Mouse (Mus musculus): ENCODE data around the gene Nabp1. TPM values are rescaled to one million over a fixed set of nuclear protein-coding genes. Genes with fewer than 3 reads are reported as not detected.
A peak's percentile ranks its signal among the peaks of the same experiment; 100 is the strongest.

The Nabp1 gene
- polyA plus RNA-seq, 1 experiment from 2014 or later = 14.5 TPM

- no peaks in the 10 kb centered on the region for H3K27me3 ChIP-seq (ENCODE audit: control insufficient read depth, insufficient read depth, low read length)
- H3K9me3 ChIP-seq (ENCODE audit: control insufficient read depth, low read length) = no peaks in the 10 kb centered on the region
- no peaks in the 10 kb centered on the region for H3K36me3 ChIP-seq (ENCODE audit: control insufficient read depth, insufficient read depth, low read length)
- WGBS = under 1% methylated on average over 25 of the region's 25 CpGs
- peak overlapping the region; percentile 57 for H3K4me3 ChIP-seq (ENCODE audit: low read length)
- ATAC-seq (ENCODE audit: low FRiP score, low TSS enrichment) = peak; percentile 37
- H3K9ac ChIP-seq (ENCODE audit: low read depth, low read length) = peak overlapping the region; percentile 70
- no peak overlapping the region for H3K27ac ChIP-seq (ENCODE audit: low read depth, low read length)
- no peaks in the 10 kb centered on the region for H3K4me1 ChIP-seq (ENCODE audit: control insufficient read depth, insufficient read depth, low read length)
- peak overlapping the region; percentile 95 for H3K4me2 ChIP-seq (replicated peaks; ENCODE audit: low read depth, low read length)
These were observed 556 bp downstream of the Nabp1 start for GRCm38 (mm10) chr1:51477656-51478081.

DNA sequence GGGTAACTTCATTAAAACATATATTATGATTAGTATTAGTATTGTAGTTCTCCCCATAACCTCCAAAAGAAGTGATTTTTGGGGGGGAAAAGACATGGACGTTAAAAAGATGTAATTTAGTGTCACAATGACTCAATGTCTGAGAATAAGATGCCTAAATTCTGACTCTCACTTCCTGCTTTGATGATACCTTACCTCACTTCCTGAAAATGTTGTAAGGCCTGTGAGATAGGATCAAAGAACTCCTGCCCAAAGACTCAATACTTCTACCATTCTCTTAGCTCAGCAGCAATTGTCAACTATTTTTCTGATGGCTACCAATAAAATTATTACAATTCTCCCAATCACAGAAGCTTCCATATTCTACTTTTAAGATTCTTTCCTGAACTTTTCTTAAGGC lies 1.8 kb downstream of the Nabp1 start:
- no peaks in the 10 kb centered on the region for H3K27me3 ChIP-seq (ENCODE audit: control insufficient read depth, insufficient read depth, low read length)

DNA sequence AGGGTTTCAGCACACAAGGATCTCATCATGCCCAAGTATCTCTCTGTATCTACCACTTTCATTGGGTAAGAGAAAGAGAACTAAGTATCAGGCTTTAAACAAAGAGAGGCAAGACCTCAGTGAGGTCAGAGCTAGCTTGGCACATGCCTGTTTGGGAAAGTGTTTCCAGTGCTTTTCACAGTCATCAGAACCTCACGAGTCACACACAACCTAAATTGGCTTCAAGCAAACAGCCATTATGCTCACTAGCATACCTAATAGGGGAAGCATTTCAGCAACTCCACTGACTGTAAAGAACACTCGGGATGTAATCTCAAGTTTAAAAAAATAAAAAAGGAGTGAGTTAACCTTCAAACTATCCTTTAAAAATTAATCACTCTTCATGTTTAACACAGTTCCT lies 10.1 kb downstream of the Nabp1 start:
- H3K4me1 ChIP-seq (ENCODE audit: control insufficient read depth, insufficient read depth, low read length) = no peaks in the 10 kb centered on the region
- no peaks in the 10 kb centered on the region; the same call in 1 of the 2 replicates for H3K27me3 ChIP-seq (ENCODE audit: control insufficient read depth, insufficient read depth, low read length)
- no peak overlapping the region for H3K9ac ChIP-seq (ENCODE audit: low read depth, low read length)
- ATAC-seq (ENCODE audit: low FRiP score, low TSS enrichment) = 0 out of 2 replicates have a peak, but pooled peaks have one; percentile 12
- H3K27ac ChIP-seq (ENCODE audit: low read depth, low read length) = no peak overlapping the region
- H3K9me3 ChIP-seq (ENCODE audit: control insufficient read depth, low read length) = no peaks in the 10 kb centered on the region
- peaks cover 4% of the 10 kb centered on the region for H3K36me3 ChIP-seq (ENCODE audit: control insufficient read depth, insufficient read depth, low read length)
- WGBS = 40% methylated on average over 2 of the region's 2 CpGs
- H3K4me3 ChIP-seq (ENCODE audit: low read length) = no peak overlapping the region
- H3K4me2 ChIP-seq (replicated peaks; ENCODE audit: low read depth, low read length) = no peak overlapping the region

More for the DNA sequence above, 1.8 kb downstream of the Nabp1 start:
- H3K9ac ChIP-seq (ENCODE audit: low read depth, low read length) = no peak overlapping the region
- ATAC-seq (ENCODE audit: low FRiP score, low TSS enrichment) = no peak
- no peak overlapping the region for H3K4me2 ChIP-seq (replicated peaks; ENCODE audit: low read depth, low read length)
- H3K9me3 ChIP-seq (ENCODE audit: control insufficient read depth, low read length) = no peaks in the 10 kb centered on the region
- H3K27ac ChIP-seq (ENCODE audit: low read depth, low read length) = no peak overlapping the region
- H3K36me3 ChIP-seq (ENCODE audit: control insufficient read depth, insufficient read depth, low read length) = no peaks in the 10 kb centered on the region
- no peaks in the 10 kb centered on the region for H3K4me1 ChIP-seq (ENCODE audit: control insufficient read depth, insufficient read depth, low read length)
- 61% methylated on average over 1 of the region's 1 CpGs for WGBS
- no peak overlapping the region for H3K4me3 ChIP-seq (ENCODE audit: low read length)

DNA sequence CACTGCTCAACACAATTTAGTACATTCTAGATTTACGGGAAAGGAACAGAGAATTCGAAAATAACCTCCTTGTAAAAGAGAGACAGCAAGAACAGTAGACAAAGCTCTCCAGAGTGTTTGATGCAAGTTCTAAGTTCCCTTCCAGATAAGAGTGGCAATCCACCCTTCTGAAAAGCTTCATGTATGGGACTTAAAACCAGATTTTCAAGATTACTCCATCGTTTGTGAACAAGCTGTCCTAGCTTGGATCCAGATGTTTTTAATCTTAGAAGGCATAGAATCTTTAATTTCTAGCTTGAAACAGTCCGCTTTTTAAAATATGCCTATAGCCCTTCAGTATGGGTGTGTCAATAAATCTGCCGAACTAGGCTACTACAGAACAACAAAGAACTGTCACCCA lies 11.0 kb downstream of the Nabp1 start:
- no peak for ATAC-seq (ENCODE audit: low FRiP score, low TSS enrichment)
- H3K4me3 ChIP-seq (ENCODE audit: low read length) = no peak overlapping the region
- 71% methylated on average over 5 of the region's 5 CpGs for WGBS

GRCm38 (mm10) chr1:51466385-51466784 lies 11.8 kb downstream of the Nabp1 start:
- Histone ChIP-seq H3K4me1 (ENCODE audit: control insufficient read depth, insufficient read depth, low read length) (peaks cover 3% of the 10 kb centered on the region; the same call in 1 of the 2 replicates), H3K27me3 (ENCODE audit: control insufficient read depth, insufficient read depth, low read length) (no peaks in the 10 kb centered on the region; the same call in 1 of the 2 replicates), H3K4me3 (ENCODE audit: low read length) (no peak overlapping the region), H3K4me2 (replicated peaks; ENCODE audit: low read depth, low read length) (no peak overlapping the region), H3K9ac (ENCODE audit: low read depth, low read length) (no peak overlapping the region), H3K36me3 (ENCODE audit: control insufficient read depth, insufficient read depth, low read length) (peaks cover 4% of the 10 kb centered on the region), H3K9me3 (ENCODE audit: control insufficient read depth, low read length) (no peaks in the 10 kb centered on the region), H3K27ac (ENCODE audit: low read depth, low read length) (no peak overlapping the region)
- no peak for ATAC-seq (ENCODE audit: low FRiP score, low TSS enrichment)
- 59% methylated on average over 1 of the region's 1 CpGs for WGBS

More for the DNA sequence above, 11.0 kb downstream of the Nabp1 start:
- Histone ChIP-seq H3K4me2 (replicated peaks; ENCODE audit: low read depth, low read length) (no peak overlapping the region), H3K9me3 (ENCODE audit: control insufficient read depth, low read length) (no peaks in the 10 kb centered on the region), H3K27me3 (ENCODE audit: control insufficient read depth, insufficient read depth, low read length) (no peaks in the 10 kb centered on the region; the same call in 1 of the 2 replicates), H3K36me3 (ENCODE audit: control insufficient read depth, insufficient read depth, low read length) (peaks cover 4% of the 10 kb centered on the region), H3K27ac (ENCODE audit: low read depth, low read length) (no peak overlapping the region), H3K9ac (ENCODE audit: low read depth, low read length) (no peak overlapping the region), H3K4me1 (ENCODE audit: control insufficient read depth, insufficient read depth, low read length) (peaks cover 3% of the 10 kb centered on the region; the same call in 1 of the 2 replicates)

- peaks cover 3% of the 10 kb centered on the region; the same call in 1 of the 2 replicates for H3K4me1 ChIP-seq (ENCODE audit: control insufficient read depth, insufficient read depth, low read length)
- no peak for ATAC-seq (ENCODE audit: low FRiP score, low TSS enrichment)
- no peaks in the 10 kb centered on the region for H3K36me3 ChIP-seq (ENCODE audit: control insufficient read depth, insufficient read depth, low read length)
- H3K9ac ChIP-seq (ENCODE audit: low read depth, low read length) = no peak overlapping the region
- no peak overlapping the region for H3K4me3 ChIP-seq (ENCODE audit: low read length)
- no peaks in the 10 kb centered on the region; the same call in 1 of the 2 replicates for H3K27me3 ChIP-seq (ENCODE audit: control insufficient read depth, insufficient read depth, low read length)
- 38% methylated on average over 2 of the region's 2 CpGs for WGBS
- no peaks in the 10 kb centered on the region for H3K9me3 ChIP-seq (ENCODE audit: control insufficient read depth, low read length)
- H3K4me2 ChIP-seq (replicated peaks; ENCODE audit: low read depth, low read length) = no peak overlapping the region
- no peak overlapping the region for H3K27ac ChIP-seq (ENCODE audit: low read depth, low read length)
These were observed 12.9 kb downstream of the Nabp1 start for GRCm38 (mm10) chr1:51465285-51465684.

GRCm38 (mm10) chr1:51463038-51463437 lies 15.2 kb downstream of the Nabp1 start:
- 34% methylated on average over 5 of the region's 5 CpGs for WGBS
- Histone ChIP-seq H3K4me1 (ENCODE audit: control insufficient read depth, insufficient read depth, low read length) (peaks cover 3% of the 10 kb centered on the region; the same call in 1 of the 2 replicates), H3K4me3 (ENCODE audit: low read length) (no peak overlapping the region), H3K9ac (ENCODE audit: low read depth, low read length) (no peak overlapping the region), H3K36me3 (ENCODE audit: control insufficient read depth, insufficient read depth, low read length) (no peaks in the 10 kb centered on the region), H3K9me3 (ENCODE audit: control insufficient read depth, low read length) (no peaks in the 10 kb centered on the region), H3K27ac (ENCODE audit: low read depth, low read length) (no peak overlapping the region), H3K4me2 (replicated peaks; ENCODE audit: low read depth, low read length) (no peak overlapping the region), H3K27me3 (ENCODE audit: control insufficient read depth, insufficient read depth, low read length) (no peaks in the 10 kb centered on the region; the same call in 1 of the 2 replicates)
- ATAC-seq (ENCODE audit: low FRiP score, low TSS enrichment) = no peak; the same call in 1 of the 2 replicates

- no peaks in the 10 kb centered on the region; the same call in 1 of the 2 replicates for H3K27me3 ChIP-seq (ENCODE audit: control insufficient read depth, insufficient read depth, low read length)
- 0 out of 2 replicates have a peak, but pooled peaks have one; percentile 20 for ATAC-seq (ENCODE audit: low FRiP score, low TSS enrichment)
- H3K4me2 ChIP-seq (replicated peaks; ENCODE audit: low read depth, low read length) = no peak overlapping the region
- no peaks in the 10 kb centered on the region for H3K36me3 ChIP-seq (ENCODE audit: control insufficient read depth, insufficient read depth, low read length)
- no peaks in the 10 kb centered on the region for H3K9me3 ChIP-seq (ENCODE audit: control insufficient read depth, low read length)
- peaks cover 3% of the 10 kb centered on the region; the same call in 1 of the 2 replicates for H3K4me1 ChIP-seq (ENCODE audit: control insufficient read depth, insufficient read depth, low read length)
- H3K27ac ChIP-seq (ENCODE audit: low read depth, low read length) = no peak overlapping the region
- no peak overlapping the region for H3K4me3 ChIP-seq (ENCODE audit: low read length)
- no peak overlapping the region for H3K9ac ChIP-seq (ENCODE audit: low read depth, low read length)
- 74% methylated on average over 10 of the region's 10 CpGs for WGBS
These were observed 19.3 kb downstream of the Nabp1 start for GRCm38 (mm10) chr1:51458731-51459450.

DNA sequence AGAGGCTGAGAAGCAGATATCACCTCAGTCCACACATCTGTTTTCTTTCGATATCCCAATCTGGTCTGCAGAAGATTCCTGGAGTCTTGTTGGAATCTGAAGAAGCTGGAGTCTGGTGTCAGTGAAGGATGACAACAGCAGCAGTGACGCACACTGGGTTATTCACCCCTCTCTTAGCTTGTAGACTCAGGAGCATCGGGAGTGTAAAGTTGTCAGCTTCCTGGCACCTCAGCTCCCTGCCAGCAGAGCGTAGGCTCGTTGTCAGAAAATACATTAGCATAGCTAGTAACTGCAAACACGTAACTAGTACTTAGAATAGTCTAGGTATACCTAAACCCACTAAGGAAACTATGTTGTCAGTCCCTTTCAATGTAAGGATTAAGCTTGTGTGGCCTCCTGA lies 20.1 kb downstream of the Nabp1 start:
- no peak overlapping the region for H3K4me2 ChIP-seq (replicated peaks; ENCODE audit: low read depth, low read length)
- no peaks in the 10 kb centered on the region for H3K9me3 ChIP-seq (ENCODE audit: control insufficient read depth, low read length)
- H3K27ac ChIP-seq (ENCODE audit: low read depth, low read length) = no peak overlapping the region
- no peak overlapping the region for H3K4me3 ChIP-seq (ENCODE audit: low read length)
- no peak for ATAC-seq (ENCODE audit: low FRiP score, low TSS enrichment)
- WGBS = 82% methylated on average over 6 of the region's 6 CpGs
- H3K27me3 ChIP-seq (ENCODE audit: control insufficient read depth, insufficient read depth, low read length) = no peaks in the 10 kb centered on the region
- no peak overlapping the region for H3K9ac ChIP-seq (ENCODE audit: low read depth, low read length)
- no peaks in the 10 kb centered on the region for H3K36me3 ChIP-seq (ENCODE audit: control insufficient read depth, insufficient read depth, low read length)
- peaks cover 3% of the 10 kb centered on the region; the same call in 1 of the 2 replicates for H3K4me1 ChIP-seq (ENCODE audit: control insufficient read depth, insufficient read depth, low read length)

Measured in kidney, embryonic 14.5 days (tissue).